Mouse (Mus musculus) left cerebral cortex, adult 8-10 months (tissue): ENCODE data around the gene Rpp25. TPM values are rescaled to one million over a fixed set of nuclear protein-coding genes. Genes with fewer than 3 reads are reported as not detected.

Experiments
- DNase-seq, 2 experiments: peaks; one replicate each; pipeline ENCODE4 v3.0.0; 2022; ENCODE audit warnings: low spot score in 2 of 2
- total RNA-seq, 4 experiments: library from RNA; stranded (reverse); gene quantifications; 2 replicates each; pipeline ENCODE4 v1.2.4; 2022

Rpp25 gene
- total RNA-seq, 4 experiments from 2014 or later = 16.0 to 19.5 (median 17.7) TPM

DNA sequence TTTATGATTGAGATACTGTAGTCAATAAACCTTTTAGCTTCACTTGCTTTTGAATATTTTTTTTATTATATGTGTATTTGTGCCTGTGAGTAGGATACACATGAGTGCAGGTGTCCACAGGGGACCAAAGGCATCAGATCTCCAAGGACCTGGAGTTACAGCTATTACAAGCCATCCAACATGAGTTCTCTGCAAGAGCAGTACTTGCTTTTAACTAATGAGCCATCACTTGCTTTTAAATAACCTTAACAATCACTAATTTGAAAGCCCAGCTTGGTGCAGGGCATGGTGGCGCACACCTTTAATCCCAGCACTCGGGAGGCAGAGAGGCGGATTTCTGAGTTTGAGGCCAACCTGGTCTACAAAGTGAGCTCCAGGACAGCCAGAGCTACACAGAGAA, 50.9 kb downstream of the Rpp25 start:
- no peak for DNase-seq

Other genes with a start within 250 kb of the Rpp25 start
- 10 to 100 TPM; 20.6 to 28.5 (median 23.4) TPM for gene 1700017B05Rik, start 241.4 kb upstream of the Rpp25 start, total RNA-seq
- 10 to 100 TPM; 17.4 to 20.5 (median 17.9) TPM for gene Ppcdc, start 63.9 kb upstream of the Rpp25 start, total RNA-seq
- gene Scamp5, start 36.0 kb upstream of the Rpp25 start, total RNA-seq = 100 to 1,000 TPM; 371 to 387 (median 384) TPM
- 100 to 1,000 TPM; 378 to 411 (median 394) TPM for gene Cox5a, start 17.2 kb downstream of the Rpp25 start, total RNA-seq
- 10 to 100 TPM; 18.0 to 21.8 (median 20.4) TPM for gene Fam219b, start 33.5 kb downstream of the Rpp25 start, total RNA-seq
- 10 to 100 TPM; 64.0 to 74.0 (median 66.0) TPM for gene Mpi, start 48.7 kb downstream of the Rpp25 start, total RNA-seq
- gene Scamp2, start 56.9 kb downstream of the Rpp25 start, total RNA-seq = 10 to 100 TPM; 22.7 to 29.9 (median 27.9) TPM
- 10 to 100 TPM; 31.8 to 38.2 (median 34.4) TPM for gene Ulk3, start 85.4 kb downstream of the Rpp25 start, total RNA-seq
- gene Cplx3, start 102.3 kb downstream of the Rpp25 start, total RNA-seq = 10 to 100 TPM; 15.3 to 21.3 (median 19.1) TPM
- not detected for gene Lman1l, start 116.7 kb downstream of the Rpp25 start, total RNA-seq
- gene Csk, start 149.6 kb downstream of the Rpp25 start, total RNA-seq = 10 to 100 TPM; 36.0 to 44.4 (median 41.6) TPM
- not detected for gene Cyp1a2, start 179.7 kb downstream of the Rpp25 start, total RNA-seq
- gene Cyp1a1, start 183.9 kb downstream of the Rpp25 start, total RNA-seq = under 1 TPM; 0.14 to 0.25 (median 0.19) TPM
- gene Edc3, start 204.5 kb downstream of the Rpp25 start, total RNA-seq = 10 to 100 TPM; 13.4 to 16.5 (median 14.6) TPM